Mouse (Mus musculus) neural tube, embryonic 14.5 days (tissue): Measurements from ENCODE around the gene Arhgef40. TPM values are rescaled to one million over a fixed set of nuclear protein-coding genes. Genes with fewer than 3 reads are reported as not detected.
A peak's percentile ranks its signal among the peaks of the same experiment; 100 is the strongest.

Experiments
- ATAC-seq: fragments of 200-750 bp; cut with Nextera tagmentation; 2 replicates; pipeline ENCODE4 v1.8.0; 2017; ENCODE audit warnings: low read depth, mild to moderate bottlenecking, moderate TSS enrichment, moderate library complexity
- H3K27ac ChIP-seq: fragments of 300-500 bp; sonication (generic); 2 replicates; pipeline ENCODE4 v1.5.1; 2014; ENCODE audit warnings: low read depth, mild to moderate bottlenecking, control low read depth, low read length, moderate library complexity, mixed read lengths
- H3K27me3 ChIP-seq: fragments of 300-500 bp; sonication (generic); 2 replicates; pipeline ENCODE4 v1.6.1; 2014; ENCODE audit warnings: low read length; ENCODE audit not compliant: control insufficient read depth, insufficient read depth
- H3K36me3 ChIP-seq: fragments of 300-500 bp; sonication (generic); 2 replicates; pipeline ENCODE4 v1.6.1; 2014; ENCODE audit warnings: low read length, mixed read lengths; ENCODE audit not compliant: control insufficient read depth, insufficient read depth
- H3K4me1 ChIP-seq: fragments of 300-500 bp; sonication (generic); 2 replicates; pipeline ENCODE4 v1.6.1; 2014; ENCODE audit warnings: low read length; ENCODE audit not compliant: control insufficient read depth, insufficient read depth
- H3K4me2 ChIP-seq: fragments of 300-500 bp; sonication (generic); 2 replicates; pipeline ENCODE4 v1.6.1; 2014; ENCODE audit warnings: mild to moderate bottlenecking, low read depth, low read length, control low read depth
- H3K4me3 ChIP-seq: fragments of 300-500 bp; sonication (generic); 2 replicates; pipeline ENCODE4 v1.5.1; 2014; ENCODE audit warnings: low read depth, low read length, control low read depth, mixed read lengths
- H3K9ac ChIP-seq: fragments of 300-500 bp; sonication (generic); replicated peaks from 2 replicates; pipeline ENCODE4 v1.6.1; 2014; ENCODE audit warnings: low read depth, mild to moderate bottlenecking, control low read depth, low read length, mixed read lengths
- H3K9me3 ChIP-seq: fragments of 300-500 bp; sonication (generic); 2 replicates; pipeline ENCODE4 v1.6.1; 2016; ENCODE audit warnings: low read length; ENCODE audit not compliant: control insufficient read depth
- WGBS: fragments of 180-500 bp; shearing (Covaris S2); extraction: QIAGEN DNeasy Blood & Tissue Kit; methylation state at CpG from one replicate; pipeline ENCODE4 v1.1.7; 2014; 5-methylcytosine and 5-hydroxymethylcytosine counted together
- polyA plus RNA-seq: library from polyadenylated mRNA; unstranded; fragments of >200 nt; fragmentation: Nextera tagmentation; extraction: Ambion mirVana; gene quantifications from 2 replicates; pipeline ENCODE4 v1.2.1, GENCODE M21; 2014

Gene Arhgef40
- polyA plus RNA-seq, 1 experiment from 2014 or later = 66.5 TPM

DNA sequence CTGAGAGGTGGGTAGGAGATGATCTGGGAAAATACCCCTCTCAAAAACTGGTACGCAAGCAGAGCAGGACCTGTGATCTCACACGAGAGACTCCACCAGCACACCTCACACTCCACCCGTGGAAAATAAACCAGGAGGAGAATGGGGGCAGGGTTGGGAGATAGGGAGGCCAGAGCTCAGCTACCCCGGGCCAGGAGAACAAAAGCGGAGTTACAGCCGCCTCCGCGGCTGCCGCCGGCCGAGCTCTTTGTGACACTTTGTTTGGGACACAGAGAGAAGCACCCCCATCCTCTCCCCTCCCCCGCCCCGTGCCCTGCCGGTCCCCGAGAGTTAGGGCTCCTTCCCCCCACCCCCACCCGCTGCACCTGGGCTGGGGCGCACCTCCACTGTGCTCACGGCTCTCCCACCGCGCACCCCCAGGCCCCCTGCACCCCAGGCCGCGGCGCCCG lies 29.3 kb downstream of the Arhgef40 start:
- whole genome bisulfite sequencing = 3% methylated on average over 16 of the region's 24 CpGs
- peak; percentile 18 for ATAC-seq
- Histone ChIP-seq H3K4me3 (peak overlapping the region; percentile 58), H3K4me2 (peak overlapping the region; percentile 64), H3K4me1 (peaks cover 65% of the 10 kb centered on the region), H3K9ac (peak overlapping the region; percentile 95), H3K27ac (peak overlapping the region; percentile 96), H3K27me3 (no peaks in the 10 kb centered on the region), H3K36me3 (no peaks in the 10 kb centered on the region; the same call in 1 of the 2 replicates), H3K9me3 (no peaks in the 10 kb centered on the region)

DNA sequence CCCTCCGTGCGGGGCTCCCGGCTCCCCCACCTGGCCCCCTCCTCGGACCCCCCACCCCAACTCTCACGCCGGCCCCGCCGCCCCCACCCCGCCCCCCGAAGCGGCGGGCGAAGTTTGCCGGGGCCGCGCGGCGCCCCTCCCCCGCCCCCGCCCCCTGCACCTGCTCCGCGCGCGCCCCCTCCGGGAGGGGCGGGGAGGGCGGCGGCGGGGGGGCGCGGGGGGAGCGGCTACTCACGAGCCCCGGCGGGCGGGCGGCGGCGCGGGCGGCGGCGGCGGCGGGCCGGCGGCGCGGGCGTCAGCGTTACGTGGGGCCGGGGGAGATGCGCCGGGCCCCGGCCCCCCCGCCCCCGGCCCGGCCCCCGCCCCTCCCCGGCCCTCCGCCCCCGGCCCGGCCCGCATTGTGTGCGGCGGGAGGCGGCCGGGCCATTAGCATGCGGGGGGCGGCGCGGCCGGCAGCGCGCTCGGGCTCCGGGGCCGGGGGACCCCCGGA lies 29.8 kb downstream of the Arhgef40 start:
- H3K36me3 ChIP-seq = no peaks in the 10 kb centered on the region; the same call in 1 of the 2 replicates
- ATAC-seq = peak; percentile 5; the same call in 1 of the 2 replicates
- peak overlapping the region; percentile 95 for H3K9ac ChIP-seq
- no peaks in the 10 kb centered on the region for H3K27me3 ChIP-seq
- no peaks in the 10 kb centered on the region for H3K9me3 ChIP-seq
- peak overlapping the region; percentile 96 for H3K27ac ChIP-seq
- H3K4me1 ChIP-seq = peaks cover 65% of the 10 kb centered on the region
- peak overlapping the region; percentile 58 for H3K4me3 ChIP-seq
- WGBS = no CpG with 5 or more reads among the region's 80 CpGs
- H3K4me2 ChIP-seq = peak overlapping the region; percentile 68

DNA sequence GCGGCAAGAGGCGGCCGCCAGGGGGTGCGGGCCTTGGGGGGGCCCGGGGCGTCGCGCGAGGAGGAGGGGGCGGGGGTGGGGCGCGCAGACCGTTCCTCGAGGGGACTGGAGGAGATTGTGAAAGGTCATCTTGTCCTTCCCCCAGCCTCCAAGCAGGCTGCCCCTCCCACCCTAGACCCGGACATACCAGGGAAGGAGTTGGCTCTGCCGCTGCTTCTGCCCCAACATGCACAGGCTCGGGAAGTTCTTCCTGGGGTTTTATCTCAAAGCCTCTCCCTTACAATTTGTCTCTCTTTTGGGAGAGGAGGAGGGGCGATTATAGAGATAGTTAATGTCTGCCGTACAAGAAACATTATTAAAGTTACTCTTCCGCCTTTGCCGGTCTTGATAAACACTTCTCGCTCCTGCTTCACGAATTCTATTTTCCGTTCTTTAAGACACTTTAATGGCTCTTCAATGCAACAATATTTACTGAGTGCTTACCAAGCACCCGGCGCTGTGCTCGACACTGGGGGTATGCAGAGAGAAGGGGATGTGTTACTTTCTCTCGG lies 30.3 kb downstream of the Arhgef40 start:
- WGBS = under 1% methylated on average over 14 of the region's 28 CpGs
- no peaks in the 10 kb centered on the region for H3K27me3 ChIP-seq
- peak; percentile 12; the same call in 1 of the 2 replicates for ATAC-seq
- peak overlapping the region; percentile 58 for H3K4me3 ChIP-seq
- no peaks in the 10 kb centered on the region for H3K9me3 ChIP-seq
- H3K4me2 ChIP-seq = peak overlapping the region; percentile 68
- H3K4me1 ChIP-seq = peaks cover 59% of the 10 kb centered on the region
- peak overlapping the region; percentile 96 for H3K27ac ChIP-seq
- H3K9ac ChIP-seq = peak overlapping the region; percentile 95
- H3K36me3 ChIP-seq = no peaks in the 10 kb centered on the region

DNA sequence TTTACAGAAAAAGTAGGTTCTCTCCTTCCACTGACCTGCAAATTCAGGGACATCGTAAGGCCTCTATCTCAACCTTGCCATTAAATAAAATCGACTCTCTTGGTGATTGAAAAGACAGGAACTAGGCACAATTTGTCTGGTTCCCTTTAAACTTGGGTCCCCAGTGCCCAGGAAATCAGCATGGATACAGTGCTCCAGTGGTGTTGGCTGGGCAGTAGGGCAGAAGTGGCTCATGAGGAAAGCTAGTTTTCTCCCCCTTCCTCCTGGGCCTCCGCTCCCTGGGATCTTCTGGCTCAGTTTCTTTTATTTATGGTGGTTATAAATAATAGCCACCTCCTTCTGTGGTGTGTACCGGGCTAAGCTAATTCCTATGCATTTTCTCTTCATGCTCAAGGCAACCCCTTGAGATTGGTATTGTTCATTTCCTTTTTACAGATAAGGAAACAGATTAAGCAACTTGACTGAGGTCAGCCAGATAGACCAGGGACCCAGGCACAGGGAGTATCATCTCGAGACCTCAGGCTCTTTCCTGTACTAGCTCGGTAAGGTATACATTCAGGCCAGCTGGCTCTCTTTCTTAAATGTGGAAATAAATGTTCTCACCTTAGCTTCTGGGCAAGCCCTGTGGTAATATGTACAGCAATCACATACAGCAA lies 31.1 kb downstream of the Arhgef40 start, which contains the start of gene Tmem253:
Gene Tmem253 (plus strand): TSS at position 214 of the 656 bp plus-strand sequence.
- Histone ChIP-seq H3K4me1 (peaks cover 52% of the 10 kb centered on the region), H3K9me3 (no peaks in the 10 kb centered on the region), H3K27me3 (no peaks in the 10 kb centered on the region), H3K4me2 (peak within 1 kb of the TSS; percentile 68), H3K27ac (peak within 1 kb of the TSS; percentile 96), H3K9ac (peak within 1 kb of the TSS; percentile 95), H3K36me3 (no peaks in the 10 kb centered on the region), H3K4me3 (peak within 1 kb of the TSS; percentile 58)
- no peak for ATAC-seq
- WGBS = 15% methylated on average over 6 of the region's 6 CpGs

DNA sequence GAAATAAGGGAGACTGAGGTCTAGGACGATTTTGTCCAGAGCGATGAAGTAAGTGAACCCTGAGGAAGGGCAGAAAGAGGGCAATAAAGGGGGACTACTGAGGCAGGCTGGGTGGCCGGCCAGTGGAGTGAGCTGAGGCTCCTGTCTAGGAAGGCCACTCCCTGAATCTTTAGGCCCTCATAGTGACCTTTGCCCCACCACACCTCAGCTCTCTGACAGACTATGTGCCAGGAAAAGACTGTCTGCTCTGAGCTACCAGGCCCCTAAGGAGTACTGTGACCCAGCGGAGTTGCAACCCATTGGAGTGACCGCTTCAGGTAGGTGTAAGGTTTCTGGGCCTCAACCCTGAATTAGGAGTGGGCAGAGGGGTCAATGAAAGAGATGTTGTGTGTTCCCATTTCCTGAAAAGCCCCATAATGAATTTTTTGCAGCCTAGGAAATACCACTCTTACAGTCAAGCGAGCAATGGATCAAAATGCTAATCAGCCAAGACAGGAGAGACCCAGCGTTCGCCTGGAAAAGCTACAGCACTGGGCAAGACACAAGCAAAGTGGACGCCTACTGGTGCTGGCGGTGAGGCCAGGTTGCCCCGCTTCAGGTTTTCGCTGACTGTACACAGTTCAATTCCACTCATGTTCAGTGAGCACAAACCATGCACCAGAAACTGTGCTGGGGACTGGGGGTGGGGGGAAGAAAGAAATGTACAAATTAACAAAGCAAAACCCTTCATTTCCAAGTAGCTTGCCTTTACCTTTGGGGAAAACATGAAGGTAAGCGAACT lies 32.3 kb downstream of the Arhgef40 start:
- H3K4me2 ChIP-seq = no peak overlapping the region
- H3K4me3 ChIP-seq = no peak overlapping the region
- H3K36me3 ChIP-seq = no peaks in the 10 kb centered on the region
- 64% methylated on average over 13 of the region's 13 CpGs for WGBS
- no peak overlapping the region for H3K9ac ChIP-seq
- H3K4me1 ChIP-seq = peaks cover 43% of the 10 kb centered on the region
- H3K27ac ChIP-seq = no peak overlapping the region
- ATAC-seq = no peak
- no peaks in the 10 kb centered on the region for H3K9me3 ChIP-seq
- H3K27me3 ChIP-seq = no peaks in the 10 kb centered on the region

DNA sequence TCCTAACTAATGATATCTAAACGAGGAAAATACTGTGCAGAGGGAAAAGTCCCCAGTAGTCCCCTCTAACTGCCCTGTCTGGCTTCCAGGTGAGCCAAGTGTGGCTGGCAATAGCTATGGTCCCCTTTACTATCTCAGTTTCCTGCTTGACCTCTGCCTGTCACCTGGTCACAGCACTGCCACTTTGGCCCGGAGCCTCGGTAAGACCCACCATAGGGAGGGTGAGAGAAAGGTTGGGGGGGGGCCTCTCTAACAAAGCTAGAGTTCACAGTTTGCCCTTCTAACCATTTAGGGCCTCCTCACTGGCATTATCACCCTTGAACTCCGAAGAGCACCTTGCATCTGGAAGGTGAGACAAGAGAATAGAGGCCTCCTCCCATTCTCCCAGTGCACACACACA lies 33.1 kb downstream of the Arhgef40 start:
- no peaks in the 10 kb centered on the region for H3K27me3 ChIP-seq
- WGBS = 91% methylated on average over 4 of the region's 4 CpGs
- H3K4me1 ChIP-seq = peaks cover 40% of the 10 kb centered on the region
- H3K9me3 ChIP-seq = no peaks in the 10 kb centered on the region
- no peak overlapping the region for H3K9ac ChIP-seq
- no peak overlapping the region for H3K27ac ChIP-seq
- ATAC-seq = no peak
- no peaks in the 10 kb centered on the region for H3K36me3 ChIP-seq
- no peak overlapping the region for H3K4me3 ChIP-seq
- no peak overlapping the region for H3K4me2 ChIP-seq

DNA sequence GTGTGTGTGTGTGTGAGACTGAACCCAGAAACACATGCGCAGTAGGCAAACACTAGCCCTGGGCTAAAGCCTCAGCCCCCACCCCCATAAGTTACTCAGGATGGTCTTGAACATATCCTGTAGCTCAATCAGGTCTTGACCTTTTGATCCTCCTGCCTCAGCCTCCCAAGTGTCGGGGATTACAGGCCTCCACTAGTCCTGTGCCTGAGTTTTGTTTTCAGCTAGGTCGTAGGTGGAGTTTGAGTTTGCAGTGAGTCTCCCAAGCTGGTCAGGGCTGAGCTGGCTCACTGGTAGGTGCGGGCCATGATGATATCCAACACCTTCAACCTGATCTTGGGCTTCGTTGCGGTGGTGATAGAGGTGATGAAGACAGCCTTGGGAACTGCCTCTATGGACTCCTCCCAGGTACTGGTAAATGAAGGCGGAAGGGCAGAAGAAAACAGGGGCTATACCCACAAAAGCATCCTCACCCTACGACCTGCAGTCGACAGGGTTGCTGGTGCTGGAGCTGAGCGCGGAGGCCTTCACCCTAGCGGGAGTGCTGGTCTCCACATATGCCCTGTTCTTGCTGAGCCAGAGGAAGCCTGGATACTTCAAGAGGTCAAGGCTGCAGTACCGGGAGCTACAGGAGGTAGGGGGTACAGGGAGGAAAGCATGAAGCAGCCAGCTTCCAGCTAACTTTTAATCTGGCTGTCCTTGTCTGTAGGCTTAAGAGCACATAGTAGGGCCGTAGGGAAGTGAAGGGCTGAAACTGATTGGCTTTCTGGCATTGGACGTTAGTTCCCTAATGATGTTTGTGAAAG lies 33.9 kb downstream of the Arhgef40 start:
- peaks cover 36% of the 10 kb centered on the region for H3K4me1 ChIP-seq

DNA sequence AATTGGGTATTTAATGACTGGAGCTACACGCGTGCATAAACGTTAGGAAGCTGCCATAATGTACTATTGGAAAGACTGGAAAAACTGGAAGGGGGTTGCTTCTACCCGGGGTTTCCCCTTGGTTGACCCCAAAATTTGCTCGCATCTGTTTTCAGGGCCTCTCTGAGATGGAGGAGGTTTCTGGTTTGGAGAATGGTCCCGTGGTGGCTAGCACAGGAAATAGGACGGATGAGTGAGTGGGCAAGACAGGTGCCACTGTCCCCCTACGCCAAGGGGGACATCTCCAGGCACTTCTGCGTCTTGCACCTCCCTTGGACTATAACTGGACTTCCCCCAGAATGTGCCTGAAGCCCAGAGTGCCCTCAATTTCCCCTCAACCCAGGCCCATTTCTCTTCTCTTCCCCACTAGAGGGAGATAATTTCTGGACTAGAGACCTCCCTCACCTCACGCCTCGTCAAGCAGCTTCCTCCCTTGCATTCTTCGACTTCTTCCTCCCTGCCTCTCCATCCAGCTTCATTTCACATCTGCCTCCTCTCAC lies 34.6 kb downstream of the Arhgef40 start:
- WGBS = 30% methylated on average over 12 of the region's 12 CpGs
- Histone ChIP-seq H3K4me2 (peak overlapping the region; percentile 66), H3K27me3 (no peaks in the 10 kb centered on the region), H3K9me3 (no peaks in the 10 kb centered on the region), H3K27ac (peak overlapping the region; percentile 99), H3K4me1 (peaks cover 34% of the 10 kb centered on the region), H3K9ac (peak overlapping the region; percentile 93), H3K36me3 (no peaks in the 10 kb centered on the region), H3K4me3 (peak overlapping the region; percentile 74)
- no peak for ATAC-seq

More for the DNA sequence above, 33.9 kb downstream of the Arhgef40 start:
- no peak for ATAC-seq
- Histone ChIP-seq H3K9me3 (no peaks in the 10 kb centered on the region), H3K36me3 (no peaks in the 10 kb centered on the region), H3K27ac (peak overlapping the region; percentile 99; the same call in 1 of the 2 replicates), H3K4me2 (peak overlapping the region; percentile 66), H3K4me3 (peak overlapping the region; percentile 74), H3K27me3 (no peaks in the 10 kb centered on the region), H3K9ac (peak overlapping the region; percentile 93)
- WGBS = 88% methylated on average over 15 of the region's 15 CpGs
